Mouse (Mus musculus) ovary, postnatal 10 days (tissue): ENCODE results near the gene Ints3.

Experiments used
- DNase-seq: peaks from one replicate; pipeline ENCODE4 v3.0.0; 2022; ENCODE audit warnings: low spot score

Ints3 gene

GRCm38 (mm10) chr3:90445417-90446200, 12.2 kb upstream of the Ints3 start:
- no peak for DNase-seq

- no peak for DNase-seq
Observed at GRCm38 (mm10) chr3:90443977-90444376, 10.6 kb upstream of the Ints3 start.

GRCm38 (mm10) chr3:90440756-90441155, 7.3 kb upstream of the Ints3 start:
- DNase-seq, result no peak

GRCm38 (mm10) chr3:90437131-90437530, 3.7 kb upstream of the Ints3 start:
- no peak for DNase-seq

GRCm38 (mm10) chr3:90434073-90434730, 780 bp upstream of the Ints3 start:
- no peak for DNase-seq

GRCm38 (mm10) chr3:90432811-90433219, 607 bp downstream of the Ints3 start:
- no peak for DNase-seq

- DNase-seq, result no peak
Observed at GRCm38 (mm10) chr3:90432348-90432747, 1.1 kb downstream of the Ints3 start.

GRCm38 (mm10) chr3:90429576-90429975, 3.8 kb downstream of the Ints3 start:
- no peak for DNase-seq

- no peak for DNase-seq
Observed at GRCm38 (mm10) chr3:90428186-90428585, 5.2 kb downstream of the Ints3 start.

- no peak for DNase-seq
Observed at GRCm38 (mm10) chr3:90427574-90427973, 5.8 kb downstream of the Ints3 start.

- DNase-seq, result no peak
Observed at GRCm38 (mm10) chr3:90425499-90425898, 7.9 kb downstream of the Ints3 start.

GRCm38 (mm10) chr3:90423549-90423948, 9.9 kb downstream of the Ints3 start:
- no peak for DNase-seq

- no peak for DNase-seq
Observed at GRCm38 (mm10) chr3:90420696-90421095, 12.7 kb downstream of the Ints3 start.

- no peak for DNase-seq
Observed at GRCm38 (mm10) chr3:90413011-90413396, 20.4 kb downstream of the Ints3 start.

- DNase-seq, result peak; percentile 56
Observed at GRCm38 (mm10) chr3:90412312-90413010, 21.0 kb downstream of the Ints3 start.

- no peak for DNase-seq
Observed at GRCm38 (mm10) chr3:90408721-90409120, 24.7 kb downstream of the Ints3 start.

- no peak for DNase-seq
Observed at GRCm38 (mm10) chr3:90406414-90406813, 27.0 kb downstream of the Ints3 start.

- DNase-seq, result no peak
Observed at GRCm38 (mm10) chr3:90404609-90405008, 28.8 kb downstream of the Ints3 start.

GRCm38 (mm10) chr3:90404121-90404520, 29.3 kb downstream of the Ints3 start:
- no peak for DNase-seq

- no peak for DNase-seq
Observed at GRCm38 (mm10) chr3:90400993-90401392, 32.4 kb downstream of the Ints3 start.

- DNase-seq, result no peak
Observed at GRCm38 (mm10) chr3:90395629-90396028, 37.8 kb downstream of the Ints3 start.

- DNase-seq, result no peak
Observed at GRCm38 (mm10) chr3:90392661-90393060, 40.8 kb downstream of the Ints3 start.

- DNase-seq, result no peak
Observed at GRCm38 (mm10) chr3:90391941-90392340, 41.5 kb downstream of the Ints3 start.
